Mouse (Mus musculus): ENCODE results near the gene Cdk9. TPM values are rescaled to one million over a fixed set of nuclear protein-coding genes. Genes with fewer than 3 reads are reported as not detected.
A peak's percentile ranks its signal among the peaks of the same experiment; 100 is the strongest.

The Cdk9 gene
- polyA plus RNA-seq, 1 experiment from 2014 or later: 86.0 TPM

DNA sequence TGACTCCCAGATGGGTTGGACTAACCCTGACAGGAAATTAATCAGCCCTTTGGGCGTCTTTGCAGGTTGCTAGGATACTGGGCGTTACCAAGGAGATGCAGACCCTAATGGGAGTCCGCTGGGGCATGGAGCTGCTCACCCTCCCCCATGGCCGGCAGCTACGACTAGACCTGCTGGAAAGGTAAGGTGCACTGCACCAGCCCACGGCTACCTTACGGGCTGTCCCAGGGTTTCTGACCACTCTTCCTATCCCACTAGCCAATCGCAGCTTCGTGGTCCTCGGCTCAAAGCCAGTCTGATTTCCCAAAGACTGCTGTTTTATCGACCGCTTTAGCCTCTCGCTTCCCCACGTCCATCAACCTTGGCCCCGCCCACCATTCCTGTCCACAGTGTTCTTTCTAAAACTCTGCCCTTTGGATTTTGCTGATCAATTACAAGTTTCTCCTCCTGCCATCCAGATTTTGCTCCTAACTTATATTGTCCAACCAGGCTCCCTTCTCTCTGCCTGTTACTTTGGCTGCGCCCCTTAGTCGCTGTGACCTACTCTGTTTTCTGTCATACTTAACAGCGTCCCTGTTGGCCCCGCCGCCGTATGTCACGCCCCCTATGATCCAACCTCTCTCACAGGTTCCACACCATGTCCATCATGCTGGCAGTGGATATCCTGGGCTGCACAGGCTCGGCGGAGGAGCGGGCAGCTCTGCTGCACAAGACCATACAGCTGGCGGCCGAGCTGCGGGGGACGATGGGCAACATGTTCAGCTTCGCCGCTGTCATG, 38.2 kb upstream of the Cdk9 start:
- peak overlapping the region; percentile 51 for H3K4me3 ChIP-seq (ENCODE audit: low read length)
- H3K27ac ChIP-seq (ENCODE audit: low read length): peak overlapping the region; percentile 63
- peaks cover 3% of the 10 kb centered on the region for H3K36me3 ChIP-seq (ENCODE audit: control insufficient read depth, insufficient read depth, low read length)
- no peaks in the 10 kb centered on the region for H3K9me3 ChIP-seq (ENCODE audit: control insufficient read depth, low read length)
- WGBS: 16% methylated on average over 31 of the region's 31 CpGs
- H3K9ac ChIP-seq (ENCODE audit: low read depth, low read length): peak overlapping the region; percentile 57
- peaks cover 7% of the 10 kb centered on the region; the same call in 1 of the 2 replicates for H3K4me1 ChIP-seq (ENCODE audit: control insufficient read depth, insufficient read depth, low read length)
- H3K4me2 ChIP-seq (ENCODE audit: low read depth, low read length): peak overlapping the region; percentile 55
- H3K27me3 ChIP-seq (replicated peaks; ENCODE audit: control insufficient read depth, insufficient read depth, low read length): no peaks in the 10 kb centered on the region
- ATAC-seq: peak; percentile 94

DNA sequence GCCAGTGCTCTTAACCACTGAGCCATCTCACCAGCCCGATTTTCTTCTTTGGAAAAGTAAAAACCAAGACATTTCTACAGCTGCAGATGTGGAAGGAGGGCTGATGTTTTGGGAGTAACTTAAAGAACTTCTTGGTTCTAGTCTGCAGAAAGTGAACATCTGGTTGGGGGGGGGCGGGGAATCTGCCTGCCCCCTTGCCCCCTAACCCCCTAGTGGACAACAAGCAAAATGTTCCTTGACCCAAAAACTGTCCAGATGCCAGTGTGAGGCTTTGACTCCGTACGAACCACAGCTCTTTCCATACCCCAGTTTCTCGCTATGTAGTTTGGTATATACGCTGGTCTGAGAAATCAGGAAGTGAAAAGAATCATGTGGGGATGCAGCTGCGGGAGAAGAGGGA, 37.3 kb upstream of the Cdk9 start:
- no peak overlapping the region for H3K9ac ChIP-seq (ENCODE audit: low read depth, low read length)
- H3K4me3 ChIP-seq (ENCODE audit: low read length): no peak overlapping the region
- no peak overlapping the region for H3K27ac ChIP-seq (ENCODE audit: low read length)
- no peaks in the 10 kb centered on the region for H3K27me3 ChIP-seq (replicated peaks; ENCODE audit: control insufficient read depth, insufficient read depth, low read length)
- H3K4me1 ChIP-seq (ENCODE audit: control insufficient read depth, insufficient read depth, low read length): peaks cover 7% of the 10 kb centered on the region; the same call in 1 of the 2 replicates
- ATAC-seq: no peak
- H3K36me3 ChIP-seq (ENCODE audit: control insufficient read depth, insufficient read depth, low read length): peaks cover 3% of the 10 kb centered on the region
- H3K9me3 ChIP-seq (ENCODE audit: control insufficient read depth, low read length): no peaks in the 10 kb centered on the region
- WGBS: 72% methylated on average over 7 of the region's 7 CpGs
- H3K4me2 ChIP-seq (ENCODE audit: low read depth, low read length): no peak overlapping the region

DNA sequence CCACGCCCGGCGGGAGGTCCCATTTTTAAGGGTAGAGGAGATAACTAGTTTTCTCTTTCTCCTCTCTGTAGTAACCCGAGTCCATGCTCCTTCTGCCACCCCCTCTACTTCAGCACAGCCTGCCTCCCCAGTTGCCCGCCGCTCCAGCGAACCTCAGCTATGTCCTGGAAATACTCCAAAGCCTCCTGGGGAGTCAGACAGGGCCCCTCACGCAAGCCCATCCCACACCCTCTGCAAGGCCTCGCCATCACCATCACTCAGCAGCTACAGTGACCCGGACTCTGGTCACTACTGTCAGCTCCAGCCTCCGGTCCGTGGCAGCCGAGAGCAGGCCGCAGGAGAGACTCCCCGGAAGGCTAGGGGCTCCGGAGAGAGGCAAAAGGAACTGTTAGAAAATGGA, 36.2 kb upstream of the Cdk9 start:
- H3K4me2 ChIP-seq (ENCODE audit: low read depth, low read length): no peak overlapping the region
- H3K4me1 ChIP-seq (ENCODE audit: control insufficient read depth, insufficient read depth, low read length): peaks cover 7% of the 10 kb centered on the region; the same call in 1 of the 2 replicates
- H3K27me3 ChIP-seq (replicated peaks; ENCODE audit: control insufficient read depth, insufficient read depth, low read length): no peaks in the 10 kb centered on the region
- WGBS: 91% methylated on average over 16 of the region's 16 CpGs
- H3K4me3 ChIP-seq (ENCODE audit: low read length): no peak overlapping the region
- no peak overlapping the region for H3K27ac ChIP-seq (ENCODE audit: low read length)
- no peak for ATAC-seq
- H3K36me3 ChIP-seq (ENCODE audit: control insufficient read depth, insufficient read depth, low read length): peaks cover 3% of the 10 kb centered on the region
- no peak overlapping the region for H3K9ac ChIP-seq (ENCODE audit: low read depth, low read length)
- no peaks in the 10 kb centered on the region for H3K9me3 ChIP-seq (ENCODE audit: control insufficient read depth, low read length)

DNA sequence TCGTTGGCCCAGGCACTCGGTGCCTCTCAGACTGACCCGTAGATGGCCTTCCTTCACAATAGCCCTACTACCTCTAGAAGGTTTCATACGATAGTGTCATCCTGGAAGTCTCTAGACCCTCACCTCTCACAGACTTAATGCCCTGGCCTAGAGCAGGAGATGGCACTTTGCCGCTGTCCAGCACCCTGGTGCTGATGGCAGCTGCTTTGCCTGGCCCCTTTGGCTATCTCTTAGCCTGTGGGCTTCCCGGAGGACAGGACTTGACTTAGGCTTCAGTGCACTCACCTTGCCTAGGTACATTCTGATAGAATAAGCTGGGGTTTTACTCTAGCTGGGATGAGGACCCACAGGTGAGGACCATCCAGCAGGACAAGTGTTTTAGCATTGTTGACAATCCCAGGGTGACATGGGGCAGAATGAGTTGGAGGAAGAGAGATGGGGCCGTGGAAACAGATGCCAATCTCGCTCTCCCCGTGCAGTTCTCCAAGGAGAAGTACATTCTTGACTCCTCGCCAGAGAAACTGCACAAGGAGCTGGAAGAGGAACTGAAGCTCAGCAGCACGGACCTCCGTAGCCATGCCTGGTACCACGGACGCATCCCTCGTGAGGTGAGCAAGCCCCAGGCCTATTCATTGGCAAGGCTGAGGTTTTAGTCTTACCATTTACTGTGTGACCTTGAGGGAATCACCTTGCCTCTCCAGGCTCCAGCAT, 31.6 kb upstream of the Cdk9 start:
- peaks cover 18% of the 10 kb centered on the region for H3K4me1 ChIP-seq (ENCODE audit: control insufficient read depth, insufficient read depth, low read length)
- no peak overlapping the region for H3K27ac ChIP-seq (ENCODE audit: low read length)
- no peak overlapping the region for H3K4me3 ChIP-seq (ENCODE audit: low read length)
- no peaks in the 10 kb centered on the region; the same call in 1 of the 2 replicates for H3K36me3 ChIP-seq (ENCODE audit: control insufficient read depth, insufficient read depth, low read length)
- H3K9ac ChIP-seq (ENCODE audit: low read depth, low read length): no peak overlapping the region
- WGBS: 77% methylated on average over 15 of the region's 15 CpGs
- peaks cover 19% of the 10 kb centered on the region for H3K27me3 ChIP-seq (replicated peaks; ENCODE audit: control insufficient read depth, insufficient read depth, low read length)
- H3K9me3 ChIP-seq (ENCODE audit: control insufficient read depth, low read length): no peaks in the 10 kb centered on the region
- no peak overlapping the region for H3K4me2 ChIP-seq (ENCODE audit: low read depth, low read length)
- no peak for ATAC-seq

DNA sequence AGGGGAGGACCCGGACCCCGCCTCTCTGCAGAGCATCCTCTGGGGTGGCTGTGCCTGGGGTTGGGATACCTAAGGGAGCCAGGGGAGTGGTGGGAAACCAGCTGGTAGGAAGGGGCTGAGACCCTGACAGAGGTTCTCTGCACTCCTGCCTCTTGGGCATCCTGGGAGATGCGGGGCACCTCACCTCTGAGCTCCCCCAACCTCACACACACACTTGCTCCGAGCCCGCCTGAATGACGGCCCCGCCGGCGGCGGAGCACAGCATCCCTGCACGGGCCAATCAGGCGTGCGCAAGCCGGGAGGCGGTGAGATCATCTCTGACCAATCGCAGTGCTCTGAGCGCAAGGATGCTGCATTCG, 29.3 kb upstream of the Cdk9 start:
- H3K9me3 ChIP-seq (ENCODE audit: control insufficient read depth, low read length): no peaks in the 10 kb centered on the region
- 14% methylated on average over 18 of the region's 18 CpGs for WGBS
- peaks cover 21% of the 10 kb centered on the region for H3K4me1 ChIP-seq (ENCODE audit: control insufficient read depth, insufficient read depth, low read length)
- H3K4me3 ChIP-seq (ENCODE audit: low read length): peak overlapping the region; percentile 48
- ATAC-seq: peak; percentile 45
- no peak overlapping the region for H3K27ac ChIP-seq (ENCODE audit: low read length)
- H3K9ac ChIP-seq (ENCODE audit: low read depth, low read length): peak overlapping the region; percentile 64
- H3K4me2 ChIP-seq (ENCODE audit: low read depth, low read length): peak overlapping the region; percentile 84; the same call in 1 of the 2 replicates
- H3K36me3 ChIP-seq (ENCODE audit: control insufficient read depth, insufficient read depth, low read length): 0 out of 2 replicates have a peak, but pooled peaks cover 2% of the 10 kb centered on the region
- peaks cover 19% of the 10 kb centered on the region for H3K27me3 ChIP-seq (replicated peaks; ENCODE audit: control insufficient read depth, insufficient read depth, low read length)

DNA sequence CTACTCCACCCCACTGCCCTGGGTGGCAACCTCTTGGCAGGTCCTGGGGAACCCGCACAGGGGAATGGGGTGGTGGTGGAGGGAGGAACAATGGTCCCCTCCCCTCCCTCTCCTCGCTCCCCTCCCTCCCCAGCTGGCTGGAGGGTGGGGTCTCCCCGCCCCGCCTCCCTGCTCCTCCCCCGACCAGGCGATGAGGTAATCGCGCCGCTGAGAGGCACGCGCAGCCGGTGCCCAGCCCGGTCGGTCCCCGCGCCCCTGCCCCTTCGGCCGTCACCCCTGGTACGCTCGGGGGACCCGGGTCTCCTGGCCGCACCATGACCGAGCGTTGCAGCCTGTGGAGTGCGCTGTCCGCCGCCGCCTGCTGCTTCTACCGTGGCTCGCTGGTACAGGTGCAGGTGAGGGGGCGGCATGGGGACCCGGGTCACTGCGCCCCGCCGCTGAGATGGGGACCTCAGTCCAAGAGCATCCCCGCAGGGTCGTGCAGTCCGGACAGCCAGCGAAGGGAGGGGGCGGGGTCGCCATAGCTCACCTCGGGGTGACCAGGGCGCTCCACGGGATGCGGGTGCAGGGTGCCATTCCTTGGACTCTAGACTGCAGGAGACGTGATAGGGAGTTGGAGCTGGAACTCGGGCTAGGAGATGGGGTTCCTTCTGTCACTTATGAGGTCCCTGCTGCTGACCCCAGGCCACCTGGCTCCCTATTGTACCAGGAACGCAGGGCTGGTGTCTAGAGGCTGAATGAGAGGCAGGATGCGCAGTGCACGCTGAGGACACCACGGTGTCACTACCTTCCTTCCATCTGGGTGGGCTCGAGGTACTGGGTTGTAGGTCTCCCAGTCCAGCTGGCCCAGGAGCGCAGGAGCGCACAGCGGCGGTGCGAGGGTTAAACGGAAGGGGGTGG, 28.6 kb upstream of the Cdk9 start:
- peak overlapping the region; percentile 48 for H3K4me3 ChIP-seq (ENCODE audit: low read length)
- peak overlapping the region; percentile 84 for H3K4me2 ChIP-seq (ENCODE audit: low read depth, low read length)
- peak; percentile 27 for ATAC-seq
- 5% methylated on average over 53 of the region's 58 CpGs for WGBS
- peak overlapping the region; percentile 64 for H3K9ac ChIP-seq (ENCODE audit: low read depth, low read length)
- peaks cover 26% of the 10 kb centered on the region for H3K4me1 ChIP-seq (ENCODE audit: control insufficient read depth, insufficient read depth, low read length)
- H3K27ac ChIP-seq (ENCODE audit: low read length): no peak overlapping the region
- H3K36me3 ChIP-seq (ENCODE audit: control insufficient read depth, insufficient read depth, low read length): 0 out of 2 replicates have a peak, but pooled peaks cover 2% of the 10 kb centered on the region
- no peaks in the 10 kb centered on the region for H3K9me3 ChIP-seq (ENCODE audit: control insufficient read depth, low read length)
- peaks cover 19% of the 10 kb centered on the region for H3K27me3 ChIP-seq (replicated peaks; ENCODE audit: control insufficient read depth, insufficient read depth, low read length)

DNA sequence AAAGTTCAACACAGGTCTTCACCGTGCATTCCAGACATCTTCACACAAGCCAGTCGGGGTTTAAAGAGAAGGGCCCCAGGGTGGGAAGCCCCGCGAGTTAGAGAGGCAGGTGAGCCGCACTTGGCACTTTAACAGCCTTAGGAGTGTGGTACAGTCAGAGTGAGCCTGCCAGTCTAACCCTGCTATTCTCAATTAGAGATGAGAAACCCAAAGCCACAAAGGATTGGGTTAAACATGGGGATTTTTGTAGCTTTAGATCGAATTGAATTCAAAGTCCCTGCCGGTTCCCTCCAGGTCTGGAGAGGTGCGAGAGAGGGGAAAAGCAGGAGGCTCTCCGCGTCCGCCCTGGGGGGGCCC, 28.0 kb upstream of the Cdk9 start, which contains the start of gene 6330409D20Rik:
6330409D20Rik (minus strand) TSS at position 101 of the 357 bp plus-strand sequence.
- Histone ChIP-seq H3K27me3 (replicated peaks; ENCODE audit: control insufficient read depth, insufficient read depth, low read length) (peaks cover 19% of the 10 kb centered on the region), H3K4me1 (ENCODE audit: control insufficient read depth, insufficient read depth, low read length) (peaks cover 30% of the 10 kb centered on the region), H3K4me2 (ENCODE audit: low read depth, low read length) (peak within 1 kb of the TSS; percentile 84), H3K4me3 (ENCODE audit: low read length) (peak within 1 kb of the TSS; percentile 48), H3K27ac (ENCODE audit: low read length) (no peak within 1 kb of the TSS), H3K9me3 (ENCODE audit: control insufficient read depth, low read length) (no peaks in the 10 kb centered on the region), H3K9ac (ENCODE audit: low read depth, low read length) (peak within 1 kb of the TSS; percentile 64), H3K36me3 (ENCODE audit: control insufficient read depth, insufficient read depth, low read length) (0 out of 2 replicates have a peak, but pooled peaks cover 2% of the 10 kb centered on the region)
- no peak for ATAC-seq
- 12% methylated on average over 11 of the region's 11 CpGs for WGBS

DNA sequence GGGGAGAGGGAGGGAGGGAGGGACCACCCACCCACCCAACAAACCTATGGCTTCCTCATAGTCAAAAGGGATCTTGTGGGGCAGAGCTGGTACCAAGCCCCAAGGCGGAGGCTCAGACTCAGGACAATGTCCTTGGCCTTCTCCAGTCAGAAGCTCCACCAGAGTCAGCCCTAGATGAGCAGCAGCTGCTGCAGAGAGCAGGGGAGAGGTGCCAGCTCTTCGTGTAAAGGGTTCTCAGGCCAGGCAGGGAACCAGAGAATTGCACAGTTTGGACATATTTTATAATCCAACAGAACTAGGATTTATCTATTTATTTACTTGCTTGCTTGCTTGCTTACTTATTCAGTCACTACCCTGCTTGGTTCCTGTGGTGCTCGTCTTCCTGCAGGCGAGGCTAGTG, 26.4 kb upstream of the Cdk9 start:
- H3K27me3 ChIP-seq (replicated peaks; ENCODE audit: control insufficient read depth, insufficient read depth, low read length): peaks cover 19% of the 10 kb centered on the region
- H3K36me3 ChIP-seq (ENCODE audit: control insufficient read depth, insufficient read depth, low read length): 0 out of 2 replicates have a peak, but pooled peaks cover 2% of the 10 kb centered on the region
- 72% methylated on average over 4 of the region's 4 CpGs for WGBS
- no peaks in the 10 kb centered on the region for H3K9me3 ChIP-seq (ENCODE audit: control insufficient read depth, low read length)
- no peak overlapping the region for H3K4me2 ChIP-seq (ENCODE audit: low read depth, low read length)
- ATAC-seq: no peak
- H3K4me3 ChIP-seq (ENCODE audit: low read length): no peak overlapping the region
- no peak overlapping the region for H3K9ac ChIP-seq (ENCODE audit: low read depth, low read length)
- no peak overlapping the region for H3K27ac ChIP-seq (ENCODE audit: low read length)
- peaks cover 39% of the 10 kb centered on the region for H3K4me1 ChIP-seq (ENCODE audit: control insufficient read depth, insufficient read depth, low read length)

DNA sequence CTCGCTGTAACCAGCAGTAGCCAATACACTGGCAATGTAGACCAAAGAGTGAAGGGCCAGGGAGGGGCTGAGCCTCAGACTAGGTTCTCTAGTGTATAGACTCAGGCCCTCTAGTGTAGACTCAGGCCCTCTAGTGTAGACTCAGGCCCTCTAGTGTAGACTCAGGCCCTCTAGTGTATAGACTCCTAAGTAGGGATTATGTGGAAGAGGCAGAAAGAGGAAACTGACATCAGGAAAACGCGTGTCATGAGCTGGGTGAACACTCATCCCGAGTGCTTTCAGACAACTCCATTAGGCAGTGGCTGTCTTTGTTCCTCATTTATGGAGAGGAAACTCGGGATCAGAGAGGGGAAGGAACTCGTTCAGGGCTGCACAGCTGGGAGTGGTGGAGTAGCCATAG, 24.1 kb upstream of the Cdk9 start:
- H3K27me3 ChIP-seq (replicated peaks; ENCODE audit: control insufficient read depth, insufficient read depth, low read length): peaks cover 10% of the 10 kb centered on the region
- WGBS: 56% methylated on average over 6 of the region's 6 CpGs
- no peak overlapping the region for H3K4me2 ChIP-seq (ENCODE audit: low read depth, low read length)
- H3K9me3 ChIP-seq (ENCODE audit: control insufficient read depth, low read length): no peaks in the 10 kb centered on the region
- no peak overlapping the region for H3K4me3 ChIP-seq (ENCODE audit: low read length)
- 0 out of 2 replicates have a peak, but pooled peaks cover 2% of the 10 kb centered on the region for H3K36me3 ChIP-seq (ENCODE audit: control insufficient read depth, insufficient read depth, low read length)
- H3K9ac ChIP-seq (ENCODE audit: low read depth, low read length): 0 out of 2 replicates have a peak overlapping the region, but pooled peaks have one; percentile 20
- no peak overlapping the region for H3K27ac ChIP-seq (ENCODE audit: low read length)
- peaks cover 36% of the 10 kb centered on the region for H3K4me1 ChIP-seq (ENCODE audit: control insufficient read depth, insufficient read depth, low read length)
- no peak for ATAC-seq

Data from intestine, embryonic 16.5 days (tissue).